Mouse (Mus musculus) lung, adult 2 months (tissue): ENCODE measurements at regions not wholly inside any gene's neighbourhood (a gene's known extent, or its start where the extent isn't known, plus 50 kb on each side); places are given as distances from the start of the nearest gene placed in this dataset.

Source experiments
- DNase-seq: peaks from one replicate; pipeline ENCODE4 v3.0.0; 2022
- H3K4me1 ChIP-seq: fragments of 200-500 bp; 2 replicates; pipeline ENCODE4 v1.6.1; 2011; ENCODE audit warnings: low read length; ENCODE audit not compliant: control insufficient read depth, insufficient read depth
- H3K4me3 ChIP-seq: fragments of 200-500 bp; replicated peaks from 2 replicates; pipeline ENCODE3; 2011; ENCODE audit warnings: low read depth, mild to moderate bottlenecking, control low read depth, low read length; ENCODE audit errors: extremely low read depth
- CTCF ChIP-seq: fragments of 200-500 bp; IDR thresholded peaks from 2 replicates; pipeline ENCODE4 v1.5.1; 2011; ENCODE audit warnings: mild to moderate bottlenecking, low read length, control low read depth; ENCODE audit not compliant: insufficient read depth
- POLR2A ChIP-seq: fragments of 200-500 bp; IDR thresholded peaks from 2 replicates; pipeline ENCODE4 v1.6.1; 2011; ENCODE audit warnings: low read depth, mild to moderate bottlenecking, control low read depth, low read length, borderline replicate concordance; ENCODE audit errors: extremely low read depth
- WGBS: fragments of 180-500 bp; shearing (Covaris S2); methylation state at CpG from one replicate; pipeline ENCODE4 v1.1.7; 2018; 5-methylcytosine and 5-hydroxymethylcytosine counted together

- no peak for DNase-seq
- WGBS = 82% methylated on average over 5 of the region's 5 CpGs
- H3K4me1 ChIP-seq = no peaks in the 10 kb centered on the region
- H3K4me3 ChIP-seq = no peak overlapping the region
- TF ChIP-seq CTCF (no peak), POLR2A (no peak)
Measured at GRCm38 (mm10) chr14:25328230-25328629, 130.8 kb upstream of the Zmiz1 start.

- no peak overlapping the region for H3K4me3 ChIP-seq
- no peak for DNase-seq
- WGBS = 91% methylated on average over 2 of the region's 2 CpGs
- no peaks in the 10 kb centered on the region for H3K4me1 ChIP-seq
- TF ChIP-seq CTCF (no peak), POLR2A (no peak)
Measured at GRCm38 (mm10) chr14:25334186-25334585, 124.8 kb upstream of the Zmiz1 start.

- H3K4me3 ChIP-seq = no peak overlapping the region
- no peak for DNase-seq
- H3K4me1 ChIP-seq = no peaks in the 10 kb centered on the region
- 94% methylated on average over 1 of the region's 1 CpGs for WGBS
- TF ChIP-seq CTCF = no peak
Measured at GRCm38 (mm10) chr14:25336875-25337274, 122.1 kb upstream of the Zmiz1 start.

- Histone ChIP-seq H3K4me3 (no peak overlapping the region), H3K4me1 (peaks cover 8% of the 10 kb centered on the region; the same call in 1 of the 2 replicates)
- DNase-seq = no peak
- TF ChIP-seq CTCF = no peak
- no peak for TF ChIP-seq POLR2A
- WGBS = 77% methylated on average over 9 of the region's 9 CpGs
Measured at GRCm38 (mm10) chr14:25338404-25339051, 120.5 kb upstream of the Zmiz1 start.

- no peak for DNase-seq
- H3K4me3 ChIP-seq = no peak overlapping the region
- peaks cover 9% of the 10 kb centered on the region for H3K4me1 ChIP-seq
- TF ChIP-seq CTCF = no peak
- TF ChIP-seq POLR2A = no peak
- WGBS = 87% methylated on average over 9 of the region's 9 CpGs
Measured at GRCm38 (mm10) chr14:25340845-25341244, 118.1 kb upstream of the Zmiz1 start.

GRCm38 (mm10) chr14:25341848-25342427 is 117.0 kb upstream of the Zmiz1 start:
- TF ChIP-seq CTCF (no peak), POLR2A (no peak)
- H3K4me3 ChIP-seq = no peak overlapping the region
- 66% methylated on average over 9 of the region's 9 CpGs for WGBS
- no peak for DNase-seq
- peaks cover 13% of the 10 kb centered on the region for H3K4me1 ChIP-seq

- Histone ChIP-seq H3K4me3 (no peak overlapping the region), H3K4me1 (peaks cover 13% of the 10 kb centered on the region)
- no peak for DNase-seq
- TF ChIP-seq POLR2A = no peak
- TF ChIP-seq CTCF = no peak
- 26% methylated on average over 4 of the region's 4 CpGs for WGBS
Measured at GRCm38 (mm10) chr14:25342865-25343565, 116.0 kb upstream of the Zmiz1 start.

- TF ChIP-seq POLR2A (no peak), CTCF (no peak)
- WGBS = 26% methylated on average over 2 of the region's 2 CpGs
- H3K4me1 ChIP-seq = peaks cover 13% of the 10 kb centered on the region
- no peak overlapping the region for H3K4me3 ChIP-seq
- DNase-seq = peak; percentile 40
Measured at GRCm38 (mm10) chr14:25345995-25346394, 113.0 kb upstream of the Zmiz1 start.

- 69% methylated on average over 7 of the region's 7 CpGs for WGBS
- no peak for DNase-seq
- H3K4me3 ChIP-seq = no peak overlapping the region
- H3K4me1 ChIP-seq = peaks cover 13% of the 10 kb centered on the region
- TF ChIP-seq CTCF = no peak
- no peak for TF ChIP-seq POLR2A
Measured at GRCm38 (mm10) chr14:25346813-25347610, 112.0 kb upstream of the Zmiz1 start.
